Mouse (Mus musculus) gonadal fat pad, adult 2 months (tissue): ENCODE data around the gene Casp14. TPM values are rescaled to one million over a fixed set of nuclear protein-coding genes. Genes with fewer than 3 reads are reported as not detected.

Experiments used
- DNase-seq: peaks from one replicate; pipeline ENCODE4 v3.0.0-alpha.2; 2012; ENCODE audit warnings: low read depth
- polyA plus RNA-seq: library from polyadenylated mRNA; depleted of rRNA; stranded (reverse); fragments of >200 nt; gene quantifications from 2 replicates; pipeline ENCODE4 v1.2.3, GENCODE M21; 2012; rRNA removed

The Casp14 gene
- polyA plus RNA-seq: 0.11 TPM in 1 of 2 replicates, not detected in the other

GRCm38 (mm10) chr10:78718056-78718455 lies at the start of gene Casp14:
TSS of gene Casp14 (minus strand) at chr10:78718294.
- DNase-seq: no peak

- DNase-seq: no peak
Measured at GRCm38 (mm10) chr10:78765570-78765969, 47.5 kb upstream of the Casp14 start.

GRCm38 (mm10) chr10:78756021-78756420 lies 37.9 kb upstream of the Casp14 start:
- no peak for DNase-seq

GRCm38 (mm10) chr10:78752452-78753191 lies 34.5 kb upstream of the Casp14 start, which contains the start of gene Ccdc105:
TSS of gene Ccdc105 (minus strand) at chr10:78753065.
- no peak for DNase-seq

GRCm38 (mm10) chr10:78748946-78749345 lies 30.9 kb upstream of the Casp14 start:
- no peak for DNase-seq

- no peak for DNase-seq
Measured at GRCm38 (mm10) chr10:78748161-78748560, 30.1 kb upstream of the Casp14 start.

GRCm38 (mm10) chr10:78747035-78747721 lies 29.1 kb upstream of the Casp14 start:
- no peak for DNase-seq

GRCm38 (mm10) chr10:78745453-78746232 lies 27.5 kb upstream of the Casp14 start:
- DNase-seq: no peak

- peak; percentile 60 for DNase-seq
Measured at GRCm38 (mm10) chr10:78743721-78744120, 25.6 kb upstream of the Casp14 start.

- DNase-seq: no peak
Measured at GRCm38 (mm10) chr10:78739821-78740220, 21.7 kb upstream of the Casp14 start.

GRCm38 (mm10) chr10:78727876-78728275 lies 9.8 kb upstream of the Casp14 start:
- no peak for DNase-seq

- DNase-seq: peak; percentile 98
Measured at GRCm38 (mm10) chr10:78727035-78727434, 8.9 kb upstream of the Casp14 start.

GRCm38 (mm10) chr10:78723416-78723815 lies 5.3 kb upstream of the Casp14 start:
- no peak for DNase-seq

- no peak for DNase-seq
Measured at GRCm38 (mm10) chr10:78722654-78723053, 4.6 kb upstream of the Casp14 start.

GRCm38 (mm10) chr10:78722036-78722435 lies 3.9 kb upstream of the Casp14 start:
- DNase-seq: no peak

- no peak for DNase-seq
Measured at GRCm38 (mm10) chr10:78716231-78716630, 1.9 kb downstream of the Casp14 start.

- no peak for DNase-seq
Measured at GRCm38 (mm10) chr10:78715156-78715555, 2.9 kb downstream of the Casp14 start.

- no peak for DNase-seq
Measured at GRCm38 (mm10) chr10:78714129-78714528, 4.0 kb downstream of the Casp14 start.

- no peak for DNase-seq
Measured at GRCm38 (mm10) chr10:78710706-78711105, 7.4 kb downstream of the Casp14 start.

- DNase-seq: no peak
Measured at GRCm38 (mm10) chr10:78700881-78701280, 17.2 kb downstream of the Casp14 start.

GRCm38 (mm10) chr10:78689973-78690372 lies 28.1 kb downstream of the Casp14 start:
- no peak for DNase-seq

- no peak for DNase-seq
Measured at GRCm38 (mm10) chr10:78686995-78687577, 31.0 kb downstream of the Casp14 start.
